Mouse (Mus musculus): ENCODE results near the gene Fblim1.

- no peak for TF ChIP-seq CTCF (IDR thresholded peaks at IDR 0.05; ENCODE audit: extremely low read depth, insufficient read depth, insufficient read length, insufficient replicate concordance)
- no peak for TF ChIP-seq POLR2A (IDR thresholded peaks at IDR 0.05; ENCODE audit: low read depth, low read length)
These were observed 36.9 kb downstream of the Fblim1 start for GRCm38 (mm10) chr4:141568966-141569365.

Data from spleen, adult 2 months (tissue).